Comparison of ENCODE assay signal across 11 mouse cellular contexts in the genomic region with DNA sequence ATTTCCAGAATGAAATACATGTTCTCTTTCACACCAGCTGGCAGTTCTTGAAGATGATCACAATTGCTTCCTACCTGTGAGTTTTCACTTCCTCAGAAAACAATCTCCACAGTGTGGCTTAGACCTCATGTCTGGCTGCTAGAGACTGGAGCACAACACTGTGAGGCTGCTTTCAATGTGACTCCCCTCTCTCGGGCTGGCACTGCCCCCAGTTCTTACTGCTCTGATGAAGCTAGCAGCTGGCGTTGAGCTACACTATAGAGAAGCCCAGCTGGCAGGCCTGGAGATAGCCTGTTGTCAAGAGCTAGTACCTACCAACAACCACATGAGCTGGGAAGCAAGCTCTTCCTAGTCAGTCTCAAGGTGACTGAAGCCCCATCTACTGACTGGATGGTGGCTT. TPM values are rescaled to one million over a fixed set of nuclear protein-coding genes. Genes with fewer than 3 reads are reported as not detected.
A peak's percentile ranks its signal among the peaks of the same experiment; 100 is the strongest.
DNase-seq lines count a peak whose midpoint lies in the region.
"Had no signal": no experiment of that assay in that cellular context is flagged by ENCODE, and none has a peak within 500 bp of the region (broad histone marks: within the 10 kb centered on the region; RNA-seq: fewer than 3 reads in every experiment).

No protein-coding gene starts in this region.

- H3K27ac ChIP-seq in midbrain, embryonic 10.5 days (replicated peaks), result peak overlapping the region; percentile 79

- no peak overlapping the region for H3K4me3 ChIP-seq in midbrain, embryonic 10.5 days
- H3K4me3 ChIP-seq: erythroblast, embryonic 14.5 days; megakaryocyte, embryonic 14.5 days had no signal

- no peaks in the 10 kb centered on the region for H3K36me3 ChIP-seq in midbrain, embryonic 10.5 days

- WGBS in midbrain, embryonic 10.5 days, result 47% methylated on average over 2 of the region's 2 CpGs

- H3K9me3 ChIP-seq in midbrain, embryonic 10.5 days (replicated peaks), result no peaks in the 10 kb centered on the region
- H3K9me3 ChIP-seq: megakaryocyte, embryonic 14.5 days had no signal

- no peaks in the 10 kb centered on the region for H3K27me3 ChIP-seq in midbrain, embryonic 10.5 days (ENCODE audit: low read depth, poor library complexity, severe bottlenecking)
- H3K27me3 ChIP-seq: megakaryocyte, embryonic 14.5 days; Patski had no signal

- H3K4me1 ChIP-seq in midbrain, embryonic 10.5 days, result peaks cover 25% of the 10 kb centered on the region
- H3K4me1 ChIP-seq: megakaryocyte, embryonic 14.5 days had no signal

- peak; percentile 15 to 39 for DNase-seq in lung, postnatal 4 days
- no peak for DNase-seq in lung, postnatal 36 days
- peak; percentile 83 for DNase-seq in layer of hippocampus, adult 11-12 months (ENCODE audit: low spot score)
- peak; percentile 43 for DNase-seq in midbrain, embryonic 10.5 days (ENCODE audit: low spot score)
- no peak for DNase-seq in urinary bladder, postnatal 14 days (ENCODE audit: low spot score)
- DNase-seq in ovary, postnatal 14 days (ENCODE audit: low spot score), result no peak
- DNase-seq in spleen, postnatal 4 days (ENCODE audit: low spot score in 2 of 2), result no peak
- DNase-seq: kidney, adult 8-10 months had no signal

RNA-seq across cellular contexts. Expression of gene Arnt2, which starts 39.1 kb away (rescaled TPM):
- 24.0 and 36.1 TPM in 2 replicates for polyA plus RNA-seq in midbrain, embryonic 10.5 days (2016; fragmentation: Nextera tagmentation; extraction: Ambion mirVana)
- polyA plus RNA-seq: erythroblast, embryonic 14.5 days had no signal

Comparison
In these comparisons a context has a peak if more than half of its experiments do, and no peak if none do; other contexts are left out.
1. DNase-seq: peak in lung, postnatal 4 days (2 of 2), layer of hippocampus, adult 11-12 months (single experiment) and midbrain, embryonic 10.5 days (single experiment); none in lung, postnatal 36 days (single experiment), urinary bladder, postnatal 14 days (single experiment), ovary, postnatal 14 days (single experiment) and spleen, postnatal 4 days (0 of 2).